Mouse (Mus musculus) cerebellum, adult 2 months (tissue): ENCODE results near the gene Ptbp1.

Source experiments
- CTCF ChIP-seq: fragments of 200-500 bp; IDR thresholded peaks from 2 replicates; pipeline ENCODE4 v1.5.1; 2011; ENCODE audit warnings: low read depth, mild to moderate bottlenecking, control low read depth, low read length, moderate library complexity, borderline replicate concordance; ENCODE audit not compliant: insufficient read depth
- POLR2A ChIP-seq: fragments of 200-500 bp; IDR thresholded peaks from 2 replicates; pipeline ENCODE4 v1.6.1; 2011; ENCODE audit warnings: low read length, control low read depth, borderline replicate concordance; ENCODE audit not compliant: insufficient read depth

- no peak for TF ChIP-seq POLR2A
- no peak for TF ChIP-seq CTCF
These were observed 31.9 kb upstream of the Ptbp1 start for GRCm38 (mm10) chr10:79822372-79822771.
